Mouse (Mus musculus) frontal cortex, adult (tissue): Measurements from ENCODE around the gene Zfp169.
"Not testable (repeated sequence)": the region's sequence is repeated elsewhere in the genome, so short reads cannot be mapped to it uniquely, and the experiment has no call there.

ENCODE experiments used
- ATAC-seq: cut with Nextera tagmentation; 2 replicates; pipeline ENCODE4 v1.9.2; 2017; ENCODE audit warnings: mild to moderate bottlenecking, moderate library complexity, mixed read lengths; ENCODE audit not compliant: low TSS enrichment

Zfp169 gene

GRCm38 (mm10) chr13:48519122-48519521, 5.9 kb upstream of the Zfp169 start:
- not testable (repeated sequence) for ATAC-seq

DNA sequence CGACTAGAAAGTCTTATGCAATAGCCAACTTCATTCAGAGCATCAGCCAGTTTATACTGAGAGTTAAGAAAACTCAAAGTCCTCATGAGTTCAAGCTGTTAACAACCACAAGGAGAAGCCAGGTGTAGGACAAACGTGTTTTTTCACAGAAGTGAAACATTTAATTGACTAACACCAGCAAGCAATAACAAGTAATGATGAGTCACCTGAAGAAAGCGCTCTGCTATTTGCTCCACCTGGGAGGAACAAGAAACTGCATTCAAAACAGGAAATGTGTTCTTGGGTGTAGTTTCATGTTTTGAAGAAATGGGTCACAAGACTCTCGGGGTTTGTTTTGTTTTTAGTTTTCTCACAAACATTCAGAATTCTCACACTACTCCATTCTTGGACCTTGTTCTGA, 2.6 kb upstream of the Zfp169 start:
- no peak for ATAC-seq

GRCm38 (mm10) chr13:48508661-48509060, 4.6 kb downstream of the Zfp169 start:
- no peak for ATAC-seq

GRCm38 (mm10) chr13:48502422-48502821, 10.8 kb downstream of the Zfp169 start:
- ATAC-seq: no peak

GRCm38 (mm10) chr13:48498676-48499075, 14.6 kb downstream of the Zfp169 start:
- ATAC-seq: no peak

DNA sequence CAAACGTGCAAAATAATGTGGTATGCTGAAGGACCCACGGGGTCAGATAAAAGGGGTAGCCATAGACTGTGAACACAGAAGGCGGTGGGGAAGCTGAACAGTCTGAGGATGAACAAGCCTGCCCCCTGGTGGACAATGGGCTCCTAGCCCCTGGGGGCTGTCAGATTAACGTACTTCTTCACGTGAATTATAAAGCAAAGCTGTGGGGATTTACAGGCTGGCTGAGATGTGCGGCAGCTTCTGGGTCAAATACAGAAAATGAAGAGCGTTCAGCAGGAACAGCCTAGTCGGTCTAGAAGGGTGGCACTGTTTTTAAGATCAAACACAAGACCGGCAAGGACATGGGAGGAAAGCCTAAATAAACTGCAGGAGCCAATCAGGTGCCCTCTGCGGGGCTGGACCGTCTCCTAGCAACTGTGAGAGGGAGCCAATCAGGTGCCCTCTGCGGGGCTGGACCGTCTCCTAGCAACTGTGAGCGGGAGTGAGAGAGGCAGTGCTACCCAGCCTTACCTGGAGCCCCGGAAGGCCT, 15.5 kb downstream of the Zfp169 start:
- ATAC-seq: peak; percentile 99

DNA sequence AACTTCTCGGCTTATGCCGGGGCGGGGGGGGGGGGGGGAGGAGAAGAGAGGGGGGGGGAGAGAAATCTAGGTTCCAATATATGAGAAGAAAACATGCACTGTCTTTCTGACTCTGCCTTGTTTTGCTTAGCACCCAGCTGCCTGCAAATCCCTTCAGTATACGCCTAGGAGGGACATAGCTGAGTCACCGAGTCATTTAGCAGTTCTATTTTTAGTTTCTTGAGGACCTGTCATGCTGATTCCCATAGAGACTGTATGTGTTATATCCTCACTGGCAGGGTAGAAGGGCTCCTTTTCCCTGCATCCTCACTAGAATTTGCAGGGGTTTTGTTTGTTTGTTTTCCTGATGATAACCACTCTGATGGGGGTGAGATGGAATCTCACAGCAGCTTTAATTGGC, 20.1 kb downstream of the Zfp169 start:
- peak; percentile 58 for ATAC-seq

DNA sequence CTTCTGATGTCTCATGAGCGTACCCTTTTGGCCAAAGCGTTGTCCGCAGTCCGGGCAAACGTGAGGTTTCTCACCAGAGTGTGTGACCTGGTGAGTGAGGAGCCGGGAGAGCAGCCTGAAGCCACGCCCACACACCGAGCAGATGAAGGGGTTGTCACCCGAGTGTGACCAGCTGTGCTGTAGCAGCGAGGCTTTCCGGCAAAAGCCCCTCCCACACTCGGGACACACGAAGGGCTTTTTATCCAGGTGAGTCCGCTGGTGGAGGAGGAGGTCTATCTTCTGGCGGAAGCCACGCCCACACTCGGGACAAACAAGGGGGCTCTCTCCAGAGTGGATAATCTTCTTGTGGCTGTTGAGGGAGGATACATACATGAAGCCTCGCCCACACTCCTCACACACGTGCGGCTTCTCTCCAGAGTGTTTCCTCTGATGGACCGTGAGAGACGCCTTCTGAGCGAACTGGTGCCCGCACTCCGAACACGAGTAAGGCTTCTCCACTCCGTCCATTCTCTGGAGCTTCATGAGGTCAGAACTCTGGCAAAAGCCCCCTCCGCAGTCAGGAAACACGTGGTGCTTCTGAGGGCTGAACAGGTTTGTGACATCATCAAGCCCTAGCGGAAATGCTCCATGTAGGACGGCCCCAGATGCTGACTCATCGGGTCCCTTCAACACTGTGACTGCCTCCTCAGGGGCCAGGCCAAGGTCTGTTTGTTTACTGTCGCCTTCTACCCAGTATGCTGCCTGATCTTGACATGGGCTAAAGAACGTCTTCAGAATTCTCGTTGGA, 22.7 kb downstream of the Zfp169 start:
- no peak for ATAC-seq

- peak; percentile 63 for ATAC-seq
Observed at GRCm38 (mm10) chr13:48483606-48484005, 29.6 kb downstream of the Zfp169 start.

- ATAC-seq: no peak
Observed at GRCm38 (mm10) chr13:48468656-48469180, 44.5 kb downstream of the Zfp169 start.

GRCm38 (mm10) chr13:48466186-48466585, 47.1 kb downstream of the Zfp169 start:
- ATAC-seq: no peak

- peak; percentile 69 for ATAC-seq
Observed at GRCm38 (mm10) chr13:48464170-48464569, 49.1 kb downstream of the Zfp169 start.

DNA sequence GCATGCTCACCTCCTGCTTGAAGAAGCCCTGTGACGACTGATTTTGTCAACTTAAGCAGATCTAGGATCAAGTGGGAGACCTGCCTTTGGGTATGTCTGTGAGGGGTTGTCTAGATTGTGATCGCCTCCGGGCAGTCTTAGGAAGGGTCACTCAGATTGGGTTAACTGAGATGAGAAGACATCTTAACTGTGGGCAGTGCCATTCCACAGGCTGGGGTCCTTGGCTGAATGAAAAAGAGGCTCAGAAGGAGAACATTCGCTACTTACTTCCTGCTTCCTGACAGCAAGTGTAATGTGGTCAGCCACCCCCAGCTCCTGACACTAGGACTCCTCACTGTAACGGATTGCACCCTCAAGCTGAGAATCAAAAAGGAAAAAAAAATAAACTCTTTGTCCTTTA, 54.0 kb downstream of the Zfp169 start:
- ATAC-seq: no peak

GRCm38 (mm10) chr13:48448119-48448518, 65.1 kb downstream of the Zfp169 start:
- peak; percentile 91 for ATAC-seq

- no peak for ATAC-seq
Observed at GRCm38 (mm10) chr13:48443996-48444395, 69.3 kb downstream of the Zfp169 start.

GRCm38 (mm10) chr13:48438321-48438720, 74.9 kb downstream of the Zfp169 start:
- no peak for ATAC-seq
